Mouse (Mus musculus) ES-Bruce4 (cell line): ENCODE data around the gene Psmg1.

ENCODE experiments used
- CTCF ChIP-seq: IDR thresholded peaks from one replicate; pipeline ENCODE4 v1.8.1; 2011; ENCODE audit warnings: low read depth, low read length
- EP300 ChIP-seq: IDR thresholded peaks from 2 replicates; pipeline ENCODE4 v1.6.1; 2011; ENCODE audit warnings: low read depth, low read length; ENCODE audit not compliant: insufficient read depth
- POLR2A ChIP-seq: IDR thresholded peaks from one replicate; pipeline ENCODE4 v1.8.1; 2011; ENCODE audit warnings: low read length; ENCODE audit not compliant: insufficient read depth

DNA sequence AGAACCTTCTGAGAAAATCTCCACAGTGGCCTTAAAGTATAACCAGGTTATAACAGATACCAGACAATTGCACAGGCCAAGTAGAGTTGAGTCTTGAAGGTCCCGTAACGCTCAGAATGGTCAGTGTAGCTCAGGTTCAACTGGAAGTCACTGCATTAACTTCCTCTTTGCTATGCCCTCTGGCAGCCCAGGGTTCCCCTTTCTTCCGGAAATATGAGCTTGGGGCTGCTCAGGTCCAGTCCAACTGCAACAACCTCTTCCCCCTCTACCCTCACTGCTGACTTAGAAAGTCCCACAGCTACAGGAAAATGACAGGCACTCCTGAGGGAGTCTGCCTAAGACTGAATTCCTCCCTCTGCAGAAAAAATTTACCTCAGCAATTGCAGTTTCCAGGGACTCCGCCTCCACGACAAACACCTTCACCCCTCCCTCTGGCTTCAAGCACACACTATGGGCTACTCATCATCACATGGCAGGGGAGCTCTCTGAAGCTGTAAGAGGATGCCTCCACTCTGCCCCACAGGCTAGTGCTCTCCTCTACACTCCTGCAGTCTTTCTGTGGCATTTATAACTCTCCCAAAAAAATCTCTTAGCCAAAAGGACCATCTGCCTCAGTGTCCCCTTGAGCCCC lies 34.9 kb downstream of the Psmg1 start:
- no peak for TF ChIP-seq EP300
- no peak for TF ChIP-seq CTCF
- no peak for TF ChIP-seq POLR2A
